Mouse (Mus musculus): ENCODE data around the gene Caln1. TPM values are rescaled to one million over a fixed set of nuclear protein-coding genes. Genes with fewer than 3 reads are reported as not detected.

Gene Caln1
- not detected in 2 replicates for polyA plus RNA-seq (2015; fragmentation: Nextera tagmentation; extraction: Ambion mirVana)

GRCm38 (mm10) chr5:130369237-130369636 is at the start of gene Caln1:
Caln1 (plus strand) TSS chr5:130369455.

GRCm38 (mm10) chr5:130384222-130384912 is 15.1 kb downstream of the Caln1 start, which contains the start of gene A330070K13Rik:
A330070K13Rik (minus strand) TSS chr5:130384631.

Other genes with a start within 250 kb of the Caln1 start
- 8.4 and 9.7 TPM in 2 replicates for gene Kctd7, start 224.6 kb upstream of the Caln1 start, polyA plus RNA-seq (2015; fragmentation: Nextera tagmentation; extraction: Ambion mirVana)
- 33.0 and 33.9 TPM in 2 replicates for gene Rabgef1, start 197.7 kb upstream of the Caln1 start, polyA plus RNA-seq (2015; fragmentation: Nextera tagmentation; extraction: Ambion mirVana)
- 28.3 and 30.7 TPM in 2 replicates for gene Tmem248, start 152.4 kb upstream of the Caln1 start, polyA plus RNA-seq (2015; fragmentation: Nextera tagmentation; extraction: Ambion mirVana)
- 68.4 and 76.1 TPM in 2 replicates for gene Sbds, start 113.9 kb upstream of the Caln1 start, polyA plus RNA-seq (2015; fragmentation: Nextera tagmentation; extraction: Ambion mirVana)
- gene Tyw1, start 113.8 kb upstream of the Caln1 start, polyA plus RNA-seq (2015; fragmentation: Nextera tagmentation; extraction: Ambion mirVana), result 15.4 and 16.5 TPM in 2 replicates
- not detected in 2 replicates for gene A330070K13Rik, start 15.2 kb downstream of the Caln1 start, polyA plus RNA-seq (2015; fragmentation: Nextera tagmentation; extraction: Ambion mirVana)